Mouse (Mus musculus) gastrocnemius, postnatal 14 days (tissue): ENCODE measurements around the gene Ahcyl2. TPM values are rescaled to one million over a fixed set of nuclear protein-coding genes. Genes with fewer than 3 reads are reported as not detected.

ENCODE experiments used
- DNase-seq: peaks from one replicate; pipeline ENCODE4 v3.0.0; 2021; ENCODE audit warnings: mixed read lengths
- intact Hi-C: fragments of 180-260 bp; cut with DNase I; formaldehyde crosslinking; loops from one replicate; pipeline ENCODE4 v1.15.1; 2025; ENCODE audit warnings: low total_unique reads
- total RNA-seq, 2 experiments: library from RNA; stranded (reverse); gene quantifications; 2 replicates each; pipeline ENCODE4 v1.2.3; 2021

Ahcyl2 gene
- total RNA-seq, 2 experiments from 2014 or later, result 9.5 to 10.9 TPM

DNA sequence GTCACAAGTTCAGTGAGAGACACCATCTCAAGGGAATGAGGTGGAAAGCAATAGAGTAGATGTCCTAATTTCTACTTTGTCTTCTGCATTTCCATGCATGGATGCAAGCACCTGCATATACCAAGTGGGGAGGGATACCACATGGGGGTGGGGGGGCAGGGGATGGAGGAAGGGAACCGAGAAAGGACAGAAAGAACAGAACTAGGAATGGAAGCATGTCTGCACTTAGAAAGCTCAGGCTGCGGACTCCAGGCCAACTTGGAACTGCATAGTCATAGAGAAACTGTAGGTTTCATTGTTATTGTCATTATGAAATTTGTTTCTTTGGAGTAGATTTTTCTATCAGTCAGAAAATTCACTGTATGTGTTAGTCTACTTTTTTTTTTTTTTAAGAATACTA, 69.8 kb downstream of the Ahcyl2 start:
- intact Hi-C loops, result no loop called here

DNA sequence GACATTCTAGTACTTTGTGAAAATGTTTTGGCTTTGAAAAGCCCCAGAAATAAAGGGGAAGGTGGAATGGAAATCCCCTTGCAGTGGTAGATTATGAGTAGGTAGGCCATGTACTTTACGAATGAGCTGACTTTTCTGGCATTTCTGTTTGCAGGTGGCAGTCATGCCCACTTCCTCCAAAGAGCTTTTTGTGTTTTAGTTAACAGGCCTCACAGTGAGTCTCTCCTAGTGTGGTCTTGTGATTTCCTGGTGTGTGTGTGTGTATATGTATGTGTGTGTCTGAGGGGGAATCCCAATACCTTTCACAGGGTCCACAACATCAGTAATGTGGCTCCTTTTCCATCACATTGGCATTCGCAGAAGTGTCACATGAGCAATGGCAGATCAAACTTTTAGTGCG, 70.7 kb downstream of the Ahcyl2 start:
- intact Hi-C loops, result no loop called here
- no peak for DNase-seq

More for the DNA sequence above, 69.8 kb downstream of the Ahcyl2 start:
- no peak for DNase-seq

DNA sequence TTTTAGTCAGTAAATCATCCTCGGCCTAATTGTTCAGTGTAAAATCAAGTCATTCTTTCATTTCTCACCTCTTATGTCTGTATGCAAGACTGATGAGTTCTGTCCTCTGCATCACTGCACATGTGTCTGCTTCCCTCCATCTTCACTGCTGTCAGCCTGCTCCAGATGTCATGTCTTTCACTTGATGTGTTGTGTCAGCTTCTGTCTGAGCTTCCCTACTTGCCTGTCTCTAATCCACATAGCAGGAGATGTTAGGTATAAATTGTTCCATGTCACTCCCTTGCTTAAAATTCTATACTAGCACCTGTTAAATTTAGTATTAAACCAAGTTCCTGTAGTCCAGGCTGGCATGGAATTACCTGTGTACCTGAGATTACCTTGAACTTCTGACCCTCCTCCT, 72.2 kb downstream of the Ahcyl2 start:
- no peak for DNase-seq
- intact Hi-C loops, result no loop called here

DNA sequence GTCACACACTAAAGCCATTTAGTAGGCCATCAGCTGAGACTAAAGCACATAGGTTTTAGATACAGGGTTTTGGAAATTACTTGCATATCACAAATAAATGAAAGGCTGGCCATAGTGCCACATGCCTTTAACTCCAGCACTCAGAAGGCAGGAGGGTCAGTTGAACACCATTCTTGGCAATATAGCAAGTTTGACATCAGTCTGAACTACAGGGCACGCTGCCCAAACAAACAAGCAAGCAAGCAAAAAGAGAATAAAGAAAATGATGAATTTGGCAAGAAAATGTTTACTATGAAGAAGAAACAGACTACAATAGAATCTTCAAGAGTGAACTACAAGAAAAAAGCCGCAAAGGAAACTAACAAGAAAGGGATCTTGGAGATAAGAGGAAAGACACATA, 73.7 kb downstream of the Ahcyl2 start:
- intact Hi-C loops, result no loop called here
- DNase-seq, result no peak

DNA sequence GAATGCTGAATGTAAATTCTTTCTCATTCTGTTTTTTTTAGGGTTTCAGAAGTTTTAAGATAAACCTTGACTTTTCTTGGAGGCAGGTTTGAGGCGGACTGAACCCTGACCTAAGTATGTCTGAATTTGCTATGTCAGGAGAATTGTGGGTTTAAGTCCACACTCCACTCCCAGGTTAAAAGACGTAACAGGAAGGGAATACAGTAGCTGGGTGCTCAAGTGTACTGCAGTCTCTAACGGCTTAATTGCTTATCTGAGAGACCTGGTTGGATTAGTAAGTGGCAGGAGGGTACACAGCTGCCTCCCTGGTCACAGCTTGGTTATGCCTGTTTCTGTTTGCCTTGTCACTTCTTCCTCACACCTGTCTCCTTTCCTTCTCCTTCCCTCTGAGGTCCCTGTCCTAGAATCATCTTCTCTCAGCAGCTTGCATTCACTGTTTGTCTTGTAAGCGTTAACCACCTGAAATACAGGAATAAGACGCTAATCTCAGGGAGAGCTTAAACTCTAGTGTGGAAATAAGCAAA, 79.9 kb downstream of the Ahcyl2 start:
- DNase-seq, result no peak
- intact Hi-C loops, result no loop called here

DNA sequence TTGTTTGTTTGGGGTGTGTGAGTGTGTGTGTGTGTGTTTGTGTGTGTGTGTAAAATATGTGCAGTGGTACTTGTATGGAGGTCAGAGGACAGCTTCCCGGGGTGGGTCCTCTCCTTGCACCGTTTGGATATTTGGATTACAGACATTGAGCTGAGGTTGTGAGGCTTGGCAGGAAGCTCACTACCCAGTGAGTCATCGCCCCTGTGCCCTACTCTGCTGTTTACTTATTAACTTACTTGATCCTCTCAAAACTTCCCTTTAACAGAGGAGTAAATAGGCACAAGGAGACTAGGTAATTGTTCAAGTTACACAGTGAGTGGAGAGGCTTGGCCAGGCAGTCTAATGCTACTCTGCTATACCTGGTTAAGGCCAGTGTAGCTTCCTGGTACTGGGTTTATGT, 81.0 kb downstream of the Ahcyl2 start:
- no peak for DNase-seq
- intact Hi-C loops, result no loop called here

DNA sequence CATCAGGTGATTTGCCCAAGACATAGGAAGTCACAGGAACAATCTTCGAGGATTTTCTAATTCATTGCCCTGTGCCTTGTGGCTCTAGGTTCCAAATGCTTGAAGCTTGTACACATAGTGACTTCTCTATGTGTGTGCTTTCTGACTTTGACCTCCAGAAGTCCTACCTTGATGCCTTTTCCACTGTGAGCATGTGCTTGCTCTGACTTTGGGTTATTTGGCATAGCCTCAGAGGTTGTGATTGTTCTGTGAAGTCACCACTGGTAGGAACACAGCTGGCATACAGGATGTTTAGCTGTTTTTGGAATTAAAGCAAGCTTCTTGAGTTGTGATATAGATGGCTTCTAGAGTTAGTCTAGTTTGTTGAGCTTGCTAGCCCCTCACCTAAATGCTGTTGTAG, 82.3 kb downstream of the Ahcyl2 start:
- intact Hi-C loops, result loop anchor here (10.0 kb wide), 2 partner anchors 225 to 355 kb away; no protein-coding TSS in a partner anchor
- no peak for DNase-seq

DNA sequence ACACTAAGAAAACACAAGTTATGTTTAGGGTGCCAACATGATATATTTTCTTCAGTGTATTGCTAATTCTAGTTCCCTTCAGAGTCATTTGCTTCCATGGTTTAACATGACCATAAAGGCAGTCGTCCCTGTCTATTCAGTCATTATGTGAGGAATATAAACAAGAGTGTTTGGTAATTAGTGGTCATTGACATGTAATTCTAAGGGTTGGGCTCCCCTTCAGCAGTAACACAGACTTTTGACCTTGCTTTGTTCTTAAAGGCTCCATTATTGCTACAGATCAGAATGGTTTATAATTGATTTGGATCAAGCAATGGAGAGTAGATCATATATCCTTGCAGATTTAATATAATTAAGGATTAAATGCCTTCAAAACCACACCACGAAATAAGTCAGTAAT, 82.9 kb downstream of the Ahcyl2 start:
- intact Hi-C loops, result loop anchor here (10.0 kb wide), 2 partner anchors 224 to 354 kb away; no protein-coding TSS in a partner anchor
- DNase-seq, result no peak

DNA sequence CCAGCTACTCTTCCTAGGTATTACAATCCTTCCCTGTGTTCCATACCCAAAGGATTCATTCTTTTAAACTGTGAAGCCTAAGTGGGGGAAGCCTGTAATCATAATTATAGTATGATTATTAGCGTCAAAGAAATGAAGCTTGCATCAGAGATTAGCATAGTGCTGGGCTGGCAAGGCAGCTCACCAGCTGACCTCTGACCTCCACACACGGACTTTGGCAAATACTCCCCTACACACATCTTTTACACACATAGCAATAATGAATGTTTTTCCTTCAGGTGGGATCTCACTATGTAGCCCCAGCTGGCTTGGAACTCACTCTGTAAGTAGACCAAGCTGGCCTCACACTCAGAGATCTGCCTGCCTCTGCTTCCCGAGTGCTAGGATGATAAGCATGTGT, 84.1 kb downstream of the Ahcyl2 start:
- no peak for DNase-seq
- intact Hi-C loops, result loop anchor here (10.0 kb wide), 2 partner anchors 223 to 353 kb away; no protein-coding TSS in a partner anchor

DNA sequence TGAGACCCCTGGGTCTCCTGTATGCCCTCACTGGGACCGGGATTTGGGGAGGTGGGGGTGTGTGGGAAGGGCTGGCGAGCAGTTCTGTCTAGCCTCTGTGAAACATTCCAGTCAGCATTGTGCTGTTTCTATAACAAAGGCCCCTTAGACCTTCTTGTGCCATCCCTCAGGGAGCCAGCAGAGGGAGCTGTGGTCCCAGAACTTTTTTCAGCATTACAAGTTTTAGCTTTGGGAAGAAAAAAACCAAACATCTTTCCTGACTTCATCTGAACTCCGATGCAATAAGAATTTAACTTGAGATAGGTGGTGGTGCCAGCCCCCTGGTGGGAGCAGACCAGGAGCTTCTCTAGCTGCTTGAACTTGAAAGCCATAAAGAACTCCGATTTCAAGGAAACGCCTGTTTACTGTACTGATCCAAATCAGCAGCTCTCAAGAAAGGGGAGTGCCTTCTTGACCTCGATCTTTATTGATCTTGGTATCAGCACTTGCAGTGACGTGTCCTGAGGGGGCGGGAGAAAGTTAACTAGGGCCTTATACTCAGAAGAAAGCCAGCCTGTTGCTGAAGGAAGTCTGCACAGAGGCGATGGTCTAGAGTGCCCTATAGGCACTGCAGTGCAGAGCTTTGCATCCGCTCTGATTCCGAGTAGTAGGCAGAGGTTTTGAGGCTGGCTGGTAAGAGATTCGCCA, 85.5 kb downstream of the Ahcyl2 start:
- intact Hi-C loops, result loop anchor here (10.0 kb wide), 2 partner anchors 221 to 351 kb away; no protein-coding TSS in a partner anchor
- peak; percentile 61 for DNase-seq

DNA sequence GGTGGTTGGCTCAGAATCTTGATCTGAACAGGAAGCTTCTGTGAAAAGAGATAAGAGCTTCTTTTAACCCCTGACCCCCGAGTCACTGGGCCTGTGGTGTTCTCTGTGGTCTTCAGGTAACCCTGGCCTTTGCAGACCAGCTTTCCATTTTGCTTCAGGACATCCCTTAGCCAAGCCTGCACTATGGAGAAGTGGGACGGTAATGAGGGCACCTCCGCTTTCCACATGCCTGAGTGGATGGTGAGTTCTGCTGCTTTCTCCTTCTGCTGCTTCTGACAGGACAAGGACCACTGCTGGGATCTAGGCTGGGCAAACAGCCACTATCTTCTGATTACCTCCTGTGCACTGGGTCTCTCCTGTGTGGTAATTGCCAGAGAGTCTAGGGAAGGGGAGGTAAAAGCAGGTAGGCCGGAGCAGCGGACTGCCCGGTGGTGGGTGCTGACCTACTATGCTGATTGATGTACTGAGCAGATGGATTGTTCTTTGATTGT, 86.1 kb downstream of the Ahcyl2 start:
- DNase-seq, result no peak
- intact Hi-C loops, result loop anchor here (10.0 kb wide), 2 partner anchors 221 to 351 kb away; no protein-coding TSS in a partner anchor

DNA sequence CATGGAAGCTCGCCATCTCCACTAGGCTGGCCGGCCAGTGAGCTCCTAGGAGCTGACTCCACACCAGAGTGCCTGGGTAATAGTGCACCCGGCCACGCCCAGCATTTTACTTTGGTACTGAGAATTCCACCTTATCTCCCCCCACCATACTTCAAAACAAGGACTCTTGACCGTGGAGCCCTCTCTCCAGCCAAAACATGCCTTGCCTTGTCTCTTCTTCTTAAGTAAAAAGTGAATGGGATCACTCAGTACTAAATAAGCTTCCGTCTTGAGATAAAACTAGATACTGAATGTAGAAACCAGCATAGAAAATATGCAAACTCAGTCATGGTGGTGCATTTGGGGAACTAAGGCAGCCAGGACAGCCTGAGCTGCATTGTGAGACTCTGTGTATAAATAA, 90.8 kb downstream of the Ahcyl2 start:
- no peak for DNase-seq
- intact Hi-C loops, result loop anchor here (5.0 to 10.0 kb wide), 3 partner anchors 89 to 346 kb away; no protein-coding TSS in a partner anchor

DNA sequence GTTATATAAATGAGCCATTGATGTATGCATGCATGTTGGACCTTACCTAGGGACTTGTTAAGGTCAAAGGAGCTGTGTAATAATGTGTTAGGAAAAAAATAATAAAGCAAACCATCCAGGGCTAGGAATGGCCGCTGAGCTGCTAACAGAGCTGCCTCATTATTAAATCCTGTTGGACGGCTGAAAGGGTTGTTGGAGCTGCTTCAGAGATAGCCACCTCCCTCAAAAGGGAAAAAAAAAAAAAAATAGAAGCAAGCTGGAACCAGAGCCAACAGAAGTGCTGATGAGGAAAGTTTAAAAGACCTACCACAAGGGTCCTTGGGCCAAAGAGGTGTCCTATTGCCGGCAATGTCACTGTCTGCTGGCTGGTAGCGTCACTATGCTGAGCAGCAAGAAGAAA, 91.5 kb downstream of the Ahcyl2 start:
- intact Hi-C loops, result loop anchor here (5.0 to 10.0 kb wide), 3 partner anchors 88 to 345 kb away; no protein-coding TSS in a partner anchor
- no peak for DNase-seq

DNA sequence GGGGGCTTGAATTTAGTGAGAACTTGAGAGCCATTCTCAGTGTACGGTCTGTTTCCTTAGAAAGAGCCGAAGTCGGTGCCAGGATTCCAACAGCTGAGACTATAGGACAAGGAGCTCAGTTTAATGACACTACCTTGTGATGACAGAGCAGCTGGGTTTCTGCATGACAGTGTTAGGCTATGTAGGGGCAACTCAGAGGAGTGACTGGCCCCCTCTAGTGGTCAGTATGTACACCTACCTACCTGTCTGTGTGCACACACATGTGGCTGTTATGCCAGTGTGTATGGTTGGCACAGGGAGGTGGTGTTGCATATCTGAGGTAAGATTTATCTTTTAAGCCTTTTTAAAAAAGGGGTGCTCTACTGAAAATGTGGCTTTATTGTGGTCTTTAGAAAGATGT, 92.4 kb downstream of the Ahcyl2 start:
- DNase-seq, result no peak

DNA sequence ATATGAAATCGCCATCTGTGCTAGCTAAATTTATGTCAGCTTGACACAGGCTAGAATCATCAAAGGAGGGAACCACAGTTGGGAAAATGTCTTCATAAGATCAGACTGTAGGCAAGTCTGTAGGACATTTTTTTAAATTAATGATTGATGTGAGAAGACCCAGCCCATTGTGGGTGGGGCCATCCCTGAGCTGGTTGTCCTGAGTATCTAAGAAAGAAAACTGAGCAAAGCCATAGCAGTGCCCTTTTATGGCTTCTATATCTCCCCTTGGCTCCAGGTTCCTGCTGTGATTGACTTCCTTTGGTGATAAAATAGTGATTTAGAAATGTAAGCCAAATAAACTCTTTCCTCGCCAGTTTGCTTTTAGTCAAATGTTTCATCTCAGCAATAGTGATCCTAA, 97.1 kb downstream of the Ahcyl2 start:
- intact Hi-C loops, result no loop called here
- DNase-seq, result no peak

More for the DNA sequence above, 92.4 kb downstream of the Ahcyl2 start:
- intact Hi-C loops, result no loop called here

DNA sequence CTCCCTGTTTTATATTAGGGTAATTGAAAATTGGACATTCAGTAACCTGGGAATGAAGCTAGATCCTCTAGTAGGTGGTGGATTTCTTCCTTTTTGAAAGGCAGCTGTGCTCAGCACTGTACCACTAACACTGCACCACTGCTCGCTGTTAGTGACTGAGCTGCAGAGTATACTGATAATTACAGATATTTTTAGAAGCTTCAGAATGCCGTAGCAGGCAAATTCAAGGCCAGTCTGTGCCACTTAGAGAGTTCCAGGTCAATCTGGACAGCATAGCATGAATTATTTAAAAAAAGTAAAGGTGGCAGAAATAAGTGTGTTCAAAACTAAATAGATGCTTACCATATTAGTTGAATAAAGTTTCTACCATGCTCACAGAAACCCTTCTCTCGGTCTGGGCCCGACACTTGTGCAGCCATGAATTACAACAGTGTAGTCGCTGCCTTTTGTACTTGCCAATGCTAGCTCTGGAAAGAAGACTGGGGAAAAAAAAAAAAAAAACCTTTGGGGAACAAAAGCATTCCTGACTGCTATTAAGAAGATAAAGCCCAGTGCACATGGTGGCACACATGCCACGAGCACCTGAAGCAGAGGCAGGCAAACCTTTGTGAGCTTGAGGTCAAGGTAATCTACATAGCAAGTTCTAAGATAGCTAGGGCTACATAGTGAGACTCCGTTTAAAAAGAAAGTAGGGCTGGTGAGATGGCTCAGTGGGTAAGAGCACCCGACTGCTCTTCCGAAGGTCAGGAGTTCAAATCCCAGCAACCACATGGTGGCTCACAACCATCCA, 99.3 kb downstream of the Ahcyl2 start:
- intact Hi-C loops, result no loop called here
- DNase-seq, result no peak

DNA sequence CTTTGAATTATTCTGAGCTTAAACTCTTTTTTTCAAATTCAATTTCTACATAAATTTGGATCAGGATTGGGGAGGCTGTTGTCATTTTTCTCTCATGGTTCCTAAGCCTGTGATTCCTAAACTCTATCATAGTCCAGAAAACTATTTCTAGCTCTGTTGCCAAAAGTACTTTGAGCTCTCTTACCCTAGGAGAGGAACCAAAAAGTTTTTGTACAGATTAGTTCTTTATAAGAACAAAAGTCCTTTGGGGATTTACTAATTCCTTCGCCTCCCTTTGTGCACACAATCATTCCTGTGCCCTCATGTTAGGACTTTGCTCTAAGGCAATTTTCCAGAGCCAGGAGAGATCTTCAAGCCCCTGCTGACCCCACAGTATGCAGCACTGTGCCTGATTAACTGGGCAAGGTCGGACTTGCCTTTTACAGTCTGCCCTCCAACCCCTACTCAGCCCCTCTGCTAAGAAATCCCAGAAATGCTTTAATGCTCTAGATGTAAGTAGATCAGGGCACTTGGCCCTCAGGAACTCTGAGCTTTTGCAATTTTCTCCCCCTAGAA, 100.6 kb downstream of the Ahcyl2 start:
- no peak for DNase-seq
- intact Hi-C loops, result no loop called here

DNA sequence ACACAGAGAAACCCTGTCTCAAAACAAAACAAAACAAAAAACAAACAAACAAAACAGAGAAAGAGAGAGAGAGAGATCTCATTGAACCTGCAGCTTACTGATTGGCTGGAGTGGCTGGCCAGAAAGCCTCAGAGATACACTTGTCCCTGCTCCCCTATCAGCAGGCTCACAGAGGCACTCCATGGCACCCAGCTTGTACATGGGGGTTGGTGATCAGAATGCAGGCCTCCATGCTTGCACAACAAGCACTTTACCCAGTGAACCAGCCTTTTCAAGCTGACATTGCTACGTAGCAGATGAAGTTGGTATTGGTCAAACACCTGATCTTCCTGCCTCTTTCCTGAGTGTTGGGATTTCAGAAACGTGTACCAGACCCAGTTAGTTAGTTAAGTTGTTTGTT, 105.8 kb downstream of the Ahcyl2 start:
- intact Hi-C loops, result no loop called here
- no peak for DNase-seq

DNA sequence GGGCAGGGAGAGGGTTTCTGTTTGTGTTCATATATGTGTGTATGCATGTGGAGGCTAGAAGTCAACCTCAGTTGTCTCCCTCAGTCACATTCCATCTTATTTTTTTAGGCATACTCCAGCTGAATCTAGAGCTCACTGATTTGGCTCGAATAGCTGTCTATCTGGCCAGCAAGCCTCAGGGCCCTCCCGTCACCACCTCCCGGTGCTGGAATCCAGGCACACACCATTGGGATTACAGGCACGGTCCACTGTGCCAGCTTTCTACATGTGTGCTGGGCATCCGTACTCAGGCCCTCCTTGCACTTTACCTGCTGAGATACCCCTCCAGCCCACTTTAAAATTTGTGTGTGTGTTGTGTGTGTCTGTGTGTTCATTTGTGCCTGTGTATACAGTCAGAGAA, 107.8 kb downstream of the Ahcyl2 start:
- no peak for DNase-seq
- intact Hi-C loops, result no loop called here

DNA sequence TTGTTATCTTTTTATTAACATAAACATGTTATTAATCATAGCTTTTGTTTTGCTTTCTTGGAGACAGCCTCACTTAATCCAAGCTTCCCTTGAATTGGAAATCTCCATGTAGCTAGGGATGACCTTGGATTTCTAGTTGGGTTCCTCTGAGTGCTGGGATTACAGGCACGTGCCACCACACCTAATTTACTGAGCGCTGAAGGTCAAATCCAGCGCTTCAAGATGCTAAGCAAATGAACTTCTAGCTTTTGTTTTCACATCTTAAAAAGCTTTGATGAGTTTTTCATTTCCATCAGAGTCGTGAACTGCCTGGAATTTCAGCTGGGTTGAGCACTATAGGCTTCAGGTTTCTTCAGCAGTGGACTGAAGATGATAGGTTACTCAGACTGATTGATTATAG, 109.0 kb downstream of the Ahcyl2 start:
- intact Hi-C loops, result no loop called here
- DNase-seq, result no peak
